Mouse (Mus musculus): ENCODE data around the gene Zranb2. TPM values are rescaled to one million over a fixed set of nuclear protein-coding genes. Genes with fewer than 3 reads are reported as not detected.

Gene Zranb2
- polyA plus RNA-seq (2016; fragmentation: Nextera tagmentation; extraction: Ambion mirVana) = 88.5 and 89.7 TPM in 2 replicates

- H3K4me3 ChIP-seq = peak within 1 kb of the TSS; percentile 87
- H3K36me3 ChIP-seq = peaks cover 18% of the 10 kb centered on the region
- peaks cover 8% of the 10 kb centered on the region for H3K4me1 ChIP-seq (replicated peaks)
- peak within 1 kb of the TSS; percentile 73 for H3K4me2 ChIP-seq
- H3K9ac ChIP-seq = peak within 1 kb of the TSS; percentile 90
- under 1% methylated on average over 91 of the region's 91 CpGs for WGBS
- H3K27ac ChIP-seq (ENCODE audit: poor library complexity, severe bottlenecking) = peak within 1 kb of the TSS; percentile 94
- peak; percentile 95 for ATAC-seq (ENCODE audit: insufficient number of reproducible peaks, low FRiP score)
- H3K27me3 ChIP-seq (replicated peaks) = peaks cover 29% of the 10 kb centered on the region
- H3K9me3 ChIP-seq (replicated peaks) = 0 out of 2 replicates have a peak, but pooled peaks cover 3% of the 10 kb centered on the region
These were observed at the start of gene Zranb2 for GRCm38 (mm10) chr3:157533964-157534785. Zranb2 (plus strand) TSS chr3:157534160.

- 33% methylated on average over 4 of the region's 4 CpGs for WGBS
- Histone ChIP-seq H3K4me2 (no peak overlapping the region), H3K9me3 (replicated peaks) (no peaks in the 10 kb centered on the region), H3K36me3 (no peaks in the 10 kb centered on the region), H3K27ac (ENCODE audit: poor library complexity, severe bottlenecking) (no peak overlapping the region), H3K4me3 (no peak overlapping the region), H3K27me3 (replicated peaks) (no peaks in the 10 kb centered on the region), H3K4me1 (replicated peaks) (peaks cover 17% of the 10 kb centered on the region), H3K9ac (no peak overlapping the region)
- ATAC-seq (ENCODE audit: insufficient number of reproducible peaks, low FRiP score) = no peak
These were observed 41.9 kb upstream of the Zranb2 start for GRCm38 (mm10) chr3:157492043-157492442.

GRCm38 (mm10) chr3:157502216-157502615 lies 31.7 kb upstream of the Zranb2 start:
- H3K36me3 ChIP-seq = no peaks in the 10 kb centered on the region
- ATAC-seq (ENCODE audit: insufficient number of reproducible peaks, low FRiP score) = no peak
- 76% methylated on average over 1 of the region's 1 CpGs for WGBS
- H3K4me1 ChIP-seq (replicated peaks) = no peaks in the 10 kb centered on the region
- H3K9ac ChIP-seq = no peak overlapping the region
- no peaks in the 10 kb centered on the region for H3K27me3 ChIP-seq (replicated peaks)
- H3K9me3 ChIP-seq (replicated peaks) = no peaks in the 10 kb centered on the region
- no peak overlapping the region for H3K4me3 ChIP-seq
- no peak overlapping the region for H3K4me2 ChIP-seq
- H3K27ac ChIP-seq (ENCODE audit: poor library complexity, severe bottlenecking) = no peak overlapping the region

- H3K27ac ChIP-seq (ENCODE audit: poor library complexity, severe bottlenecking) = no peak overlapping the region
- peaks cover 38% of the 10 kb centered on the region for H3K4me1 ChIP-seq (replicated peaks)
- H3K9me3 ChIP-seq (replicated peaks) = no peaks in the 10 kb centered on the region
- no peak overlapping the region for H3K9ac ChIP-seq
- H3K4me3 ChIP-seq = no peak overlapping the region
- 57% methylated on average over 5 of the region's 5 CpGs for WGBS
- H3K4me2 ChIP-seq = no peak overlapping the region
- no peak for ATAC-seq (ENCODE audit: insufficient number of reproducible peaks, low FRiP score)
- H3K36me3 ChIP-seq = no peaks in the 10 kb centered on the region
- H3K27me3 ChIP-seq (replicated peaks) = no peaks in the 10 kb centered on the region
These were observed 19.7 kb upstream of the Zranb2 start for GRCm38 (mm10) chr3:157514116-157514796.

- no peak; the same call in 1 of the 2 replicates for ATAC-seq (ENCODE audit: insufficient number of reproducible peaks, low FRiP score)
- 14% methylated on average over 3 of the region's 3 CpGs for WGBS
These were observed 17.5 kb upstream of the Zranb2 start for GRCm38 (mm10) chr3:157516471-157516870.

GRCm38 (mm10) chr3:157517992-157518391 lies 16.0 kb upstream of the Zranb2 start:
- H3K4me3 ChIP-seq = no peak overlapping the region
- no peak overlapping the region for H3K4me2 ChIP-seq
- H3K27me3 ChIP-seq (replicated peaks) = peaks cover 15% of the 10 kb centered on the region
- no peak overlapping the region for H3K9ac ChIP-seq
- no peaks in the 10 kb centered on the region for H3K9me3 ChIP-seq (replicated peaks)
- peak; percentile 49 for ATAC-seq (ENCODE audit: insufficient number of reproducible peaks, low FRiP score)
- WGBS = 19% methylated on average over 2 of the region's 2 CpGs
- H3K27ac ChIP-seq (ENCODE audit: poor library complexity, severe bottlenecking) = peak overlapping the region; percentile 34; the same call in 1 of the 2 replicates
- H3K4me1 ChIP-seq (replicated peaks) = peaks cover 36% of the 10 kb centered on the region
- no peaks in the 10 kb centered on the region for H3K36me3 ChIP-seq

More at GRCm38 (mm10) chr3:157516471-157516870, 17.5 kb upstream of the Zranb2 start:
- Histone ChIP-seq H3K9ac (no peak overlapping the region), H3K27me3 (replicated peaks) (0 out of 2 replicates have a peak, but pooled peaks cover 7% of the 10 kb centered on the region), H3K4me3 (no peak overlapping the region), H3K36me3 (no peaks in the 10 kb centered on the region), H3K4me2 (no peak overlapping the region), H3K27ac (ENCODE audit: poor library complexity, severe bottlenecking) (no peak overlapping the region; the same call in 1 of the 2 replicates), H3K9me3 (replicated peaks) (no peaks in the 10 kb centered on the region), H3K4me1 (replicated peaks) (peaks cover 37% of the 10 kb centered on the region)

- Histone ChIP-seq H3K27ac (ENCODE audit: poor library complexity, severe bottlenecking) (no peak overlapping the region), H3K36me3 (no peaks in the 10 kb centered on the region), H3K4me3 (no peak overlapping the region), H3K9me3 (replicated peaks) (no peaks in the 10 kb centered on the region), H3K9ac (no peak overlapping the region), H3K27me3 (replicated peaks) (peaks cover 28% of the 10 kb centered on the region), H3K4me2 (no peak overlapping the region), H3K4me1 (replicated peaks) (peaks cover 26% of the 10 kb centered on the region)
- no peak for ATAC-seq (ENCODE audit: insufficient number of reproducible peaks, low FRiP score)
- 0% methylated on average over 1 of the region's 1 CpGs for WGBS
These were observed 13.5 kb upstream of the Zranb2 start for GRCm38 (mm10) chr3:157520433-157520832.

- no peak for ATAC-seq (ENCODE audit: insufficient number of reproducible peaks, low FRiP score)
- Histone ChIP-seq H3K4me2 (no peak overlapping the region), H3K4me1 (replicated peaks) (peaks cover under 1% of the 10 kb centered on the region; the same call in 1 of the 2 replicates), H3K9me3 (replicated peaks) (no peaks in the 10 kb centered on the region), H3K27me3 (replicated peaks) (peaks cover 47% of the 10 kb centered on the region), H3K9ac (no peak overlapping the region), H3K27ac (ENCODE audit: poor library complexity, severe bottlenecking) (no peak overlapping the region), H3K36me3 (no peaks in the 10 kb centered on the region), H3K4me3 (no peak overlapping the region)
- WGBS = 33% methylated on average over 1 of the region's 1 CpGs
These were observed 10.1 kb upstream of the Zranb2 start for GRCm38 (mm10) chr3:157523834-157524233.

GRCm38 (mm10) chr3:157531585-157531984 lies 2.4 kb upstream of the Zranb2 start:
- no peak overlapping the region for H3K27ac ChIP-seq (ENCODE audit: poor library complexity, severe bottlenecking)
- no peak overlapping the region for H3K4me2 ChIP-seq
- H3K9me3 ChIP-seq (replicated peaks) = 0 out of 2 replicates have a peak, but pooled peaks cover 3% of the 10 kb centered on the region
- peaks cover 4% of the 10 kb centered on the region; the same call in 1 of the 2 replicates for H3K36me3 ChIP-seq
- WGBS = 74% methylated on average over 2 of the region's 2 CpGs
- ATAC-seq (ENCODE audit: insufficient number of reproducible peaks, low FRiP score) = no peak
- peaks cover 44% of the 10 kb centered on the region for H3K27me3 ChIP-seq (replicated peaks)
- H3K4me3 ChIP-seq = no peak overlapping the region
- H3K9ac ChIP-seq = no peak overlapping the region
- peaks cover 8% of the 10 kb centered on the region for H3K4me1 ChIP-seq (replicated peaks)

GRCm38 (mm10) chr3:157534786-157535415 lies 941 bp downstream of the Zranb2 start:
- Histone ChIP-seq H3K27me3 (replicated peaks) (peaks cover 22% of the 10 kb centered on the region), H3K27ac (ENCODE audit: poor library complexity, severe bottlenecking) (peak overlapping the region; percentile 94), H3K36me3 (peaks cover 24% of the 10 kb centered on the region), H3K4me2 (peak overlapping the region; percentile 73), H3K4me1 (replicated peaks) (peaks cover 8% of the 10 kb centered on the region), H3K4me3 (peak overlapping the region; percentile 87), H3K9ac (peak overlapping the region; percentile 90), H3K9me3 (replicated peaks) (0 out of 2 replicates have a peak, but pooled peaks cover 3% of the 10 kb centered on the region)
- peak; percentile 42 for ATAC-seq (ENCODE audit: insufficient number of reproducible peaks, low FRiP score)
- WGBS = 2% methylated on average over 15 of the region's 15 CpGs

GRCm38 (mm10) chr3:157549323-157549722 lies 15.4 kb downstream of the Zranb2 start:
- no peak overlapping the region for H3K9ac ChIP-seq
- no peak overlapping the region for H3K27ac ChIP-seq (ENCODE audit: poor library complexity, severe bottlenecking)
- H3K9me3 ChIP-seq (replicated peaks) = no peaks in the 10 kb centered on the region
- WGBS = 96% methylated on average over 2 of the region's 2 CpGs
- no peak overlapping the region for H3K4me3 ChIP-seq
- H3K4me2 ChIP-seq = no peak overlapping the region
- H3K4me1 ChIP-seq (replicated peaks) = no peaks in the 10 kb centered on the region
- H3K36me3 ChIP-seq = peaks cover 38% of the 10 kb centered on the region
- no peaks in the 10 kb centered on the region for H3K27me3 ChIP-seq (replicated peaks)
- ATAC-seq (ENCODE audit: insufficient number of reproducible peaks, low FRiP score) = no peak
